8 mouse cellular contexts compared by ENCODE assay signal in genomic region chr11:88895235-88895634, GRCm38 (mm10). TPM values are rescaled to one million over a fixed set of nuclear protein-coding genes. Genes with fewer than 3 reads are reported as not detected.
DNase-seq lines count a peak whose midpoint lies in the region; ATAC-seq and TF ChIP-seq lines count a peak whose summit lies in the region.
"Not testable (repeated sequence)": the region's sequence is repeated elsewhere in the genome, so short reads cannot be mapped to it uniquely, and the experiment has no call there.

No protein-coding gene starts in this region.

- H3K27me3 ChIP-seq in embryonic facial prominence, embryonic 13.5 days; liver, adult 2 months (ENCODE audit: control insufficient read depth, insufficient read depth, low read length); stomach, embryonic 14.5 days (ENCODE audit: control insufficient read depth, insufficient read depth, low read length): not testable (repeated sequence)
- peaks cover 16% of the 10 kb centered on the region; the same call in 1 of the 2 replicates for H3K27me3 ChIP-seq in hindbrain, embryonic 14.5 days (ENCODE audit: control insufficient read depth, insufficient read depth, low read length)

- not testable (repeated sequence) for H3K27ac ChIP-seq in embryonic facial prominence, embryonic 13.5 days; hindbrain, embryonic 14.5 days; liver, adult 2 months (replicated peaks; ENCODE audit: insufficient read depth, low read depth, low read length); stomach, embryonic 14.5 days (ENCODE audit: low read length)

- WGBS in embryonic facial prominence, embryonic 13.5 days = 56% methylated on average over 16 of the region's 20 CpGs
- WGBS in hindbrain, embryonic 14.5 days = 62% methylated on average over 13 of the region's 20 CpGs
- 69% methylated on average over 17 of the region's 20 CpGs for WGBS in liver, adult 2 months
- WGBS in stomach, embryonic 14.5 days = 62% methylated on average over 13 of the region's 20 CpGs

- 0 out of 2 replicates have a peak overlapping the region, but pooled peaks have one; percentile 33 for H3K4me3 ChIP-seq in embryonic facial prominence, embryonic 13.5 days
- not testable (repeated sequence) for H3K4me3 ChIP-seq in hindbrain, embryonic 14.5 days (replicated peaks; ENCODE audit: low read length)
- H3K4me3 ChIP-seq in liver, adult 2 months (ENCODE audit: insufficient read depth, low read depth, low read length) = 0 out of 2 replicates have a peak overlapping the region, but pooled peaks have one; percentile 16
- peak overlapping the region; percentile 23; the same call in 1 of the 2 replicates for H3K4me3 ChIP-seq in stomach, embryonic 14.5 days (ENCODE audit: low read depth, low read length)

- H3K36me3 ChIP-seq in embryonic facial prominence, embryonic 13.5 days; hindbrain, embryonic 14.5 days (replicated peaks; ENCODE audit: control insufficient read depth, insufficient read depth); liver, adult 2 months (ENCODE audit: control insufficient read depth, insufficient read depth, low read length); stomach, embryonic 14.5 days (ENCODE audit: control insufficient read depth, insufficient read depth, low read length): not testable (repeated sequence)

- DNase-seq in cerebellum, adult 11 months = peak; percentile 41
- peak; percentile 24 for DNase-seq in gastrocnemius, postnatal 25 days
- DNase-seq in hindbrain, embryonic 14.5 days (ENCODE audit: low spot score); liver, adult 2 months (ENCODE audit: extremely low read depth, low read depth, low spot score): not testable (repeated sequence)
- DNase-seq in lung, postnatal 4 days = peak; percentile 39 to 41
- DNase-seq in urinary bladder, adult 2 months (ENCODE audit: low spot score) = peak; percentile 36

- not testable (repeated sequence) for H3K9ac ChIP-seq in embryonic facial prominence, embryonic 13.5 days; hindbrain, embryonic 14.5 days; liver, adult 2 months (ENCODE audit: low read depth, low read length); stomach, embryonic 14.5 days (replicated peaks; ENCODE audit: low read depth, low read length)

- ATAC-seq in embryonic facial prominence, embryonic 13.5 days (ENCODE audit: insufficient number of reproducible peaks, insufficient read depth, low FRiP score, low TSS enrichment, low read depth); hindbrain, embryonic 14.5 days (ENCODE audit: low FRiP score); stomach, embryonic 14.5 days (ENCODE audit: insufficient number of reproducible peaks, insufficient read depth, low FRiP score, low read depth): not testable (repeated sequence)

- not testable (repeated sequence) for TF ChIP-seq POLR2A in liver, adult 2 months (IDR thresholded peaks at IDR 0.05; ENCODE audit: extremely low read depth, insufficient read depth, low read length)

- H3K9me3 ChIP-seq in embryonic facial prominence, embryonic 13.5 days; hindbrain, embryonic 14.5 days (ENCODE audit: control insufficient read depth, low read length); stomach, embryonic 14.5 days (ENCODE audit: control insufficient read depth, low read depth, low read length): not testable (repeated sequence)

- not testable (repeated sequence) for H3K79me2 ChIP-seq in liver, adult 2 months (ENCODE audit: control insufficient read depth, insufficient read depth, low read length)

- H3K4me2 ChIP-seq in embryonic facial prominence, embryonic 13.5 days = peak overlapping the region; percentile 24; the same call in 1 of the 2 replicates
- 0 out of 2 replicates have a peak overlapping the region, but pooled peaks have one; percentile 38 for H3K4me2 ChIP-seq in hindbrain, embryonic 14.5 days (replicated peaks)
- H3K4me2 ChIP-seq in stomach, embryonic 14.5 days (replicated peaks; ENCODE audit: low read depth, low read length) = not testable (repeated sequence)

- H3K4me1 ChIP-seq in embryonic facial prominence, embryonic 13.5 days; hindbrain, embryonic 14.5 days (replicated peaks; ENCODE audit: control insufficient read depth, insufficient read depth, low read length); liver, adult 2 months (ENCODE audit: control insufficient read depth, insufficient read depth, low read length); stomach, embryonic 14.5 days (ENCODE audit: control insufficient read depth, insufficient read depth, low read length): not testable (repeated sequence)

- not testable (repeated sequence) for TF ChIP-seq CTCF in liver, adult 2 months (IDR thresholded peaks at IDR 0.05; ENCODE audit: low read depth, low read length)

RNA-seq across cellular contexts. Expression of gene Akap1, which starts 30.8 kb away (rescaled TPM):
- polyA plus RNA-seq in embryonic facial prominence, embryonic 13.5 days (2015; fragmentation: Nextera tagmentation; extraction: Ambion mirVana) = 16.0 and 18.7 TPM in 2 replicates
- 10 to 100 TPM; 65.8 to 77.9 TPM for total RNA-seq in gastrocnemius, postnatal 25 days (2021)
- polyA plus RNA-seq in hindbrain, embryonic 14.5 days (2014; fragmentation: Nextera tagmentation; extraction: Ambion mirVana) = 26.0 and 26.6 TPM in 2 replicates
- total RNA-seq in liver, adult 2 months (2014; rRNA removed) = 37.7 and 53.6 TPM in 2 replicates
- 58.0 and 81.5 TPM in 2 replicates for polyA plus RNA-seq in liver, adult 2 months (2012; rRNA removed)
- polyA plus RNA-seq in stomach, embryonic 14.5 days (2014; fragmentation: Nextera tagmentation; extraction: Ambion mirVana) = 20.6 and 23.9 TPM in 2 replicates
- 46.1 and 50.9 TPM in 2 replicates for polyA plus RNA-seq in urinary bladder, adult 2 months (2012; rRNA removed)
